Mouse (Mus musculus) left cerebral cortex, postnatal 4 days (tissue): ENCODE results near the gene Them7. TPM values are rescaled to one million over a fixed set of nuclear protein-coding genes. Genes with fewer than 3 reads are reported as not detected.

Experiments used
- DNase-seq: peaks from one replicate; pipeline ENCODE4 v3.0.0-alpha.2; 2022
- intact Hi-C: fragments of 180-260 bp; cut with DNase I; formaldehyde crosslinking; loops from one replicate; pipeline ENCODE4 v1.15.1; 2025
- total RNA-seq, 2 experiments: library from RNA; stranded (reverse); gene quantifications; 2 replicates each; pipeline ENCODE4 v1.2.3; 2021

The Them7 gene
- not detected for total RNA-seq

- DNase-seq = peak; percentile 11
- intact Hi-C loops = no loop called here
Observed at GRCm38 (mm10) chr2:105224134-105224986, at the start of gene Them7. TSS of gene Them7 (plus strand) at chr2:105224320.

- intact Hi-C loops = no loop called here
- DNase-seq = no peak
Observed at GRCm38 (mm10) chr2:105178871-105179270, 45.2 kb upstream of the Them7 start.

- no peak for DNase-seq
- intact Hi-C loops = no loop called here
Observed at GRCm38 (mm10) chr2:105182501-105182900, 41.6 kb upstream of the Them7 start.

GRCm38 (mm10) chr2:105185140-105185539 is 39.0 kb upstream of the Them7 start:
- intact Hi-C loops = no loop called here
- no peak for DNase-seq

GRCm38 (mm10) chr2:105185768-105186529 is 38.2 kb upstream of the Them7 start:
- intact Hi-C loops = no loop called here
- DNase-seq = no peak

GRCm38 (mm10) chr2:105186591-105186990 is 37.5 kb upstream of the Them7 start:
- DNase-seq = no peak
- intact Hi-C loops = no loop called here

- DNase-seq = no peak
Observed at GRCm38 (mm10) chr2:105188182-105188581, 35.9 kb upstream of the Them7 start.

GRCm38 (mm10) chr2:105189352-105189751 is 34.8 kb upstream of the Them7 start:
- DNase-seq = no peak
- intact Hi-C loops = no loop called here

More at GRCm38 (mm10) chr2:105188182-105188581, 35.9 kb upstream of the Them7 start:
- intact Hi-C loops = no loop called here

GRCm38 (mm10) chr2:105200152-105200551 is 24.0 kb upstream of the Them7 start:
- DNase-seq = no peak
- intact Hi-C loops = no loop called here

- intact Hi-C loops = no loop called here
- DNase-seq = no peak
Observed at GRCm38 (mm10) chr2:105206563-105207174, 17.5 kb upstream of the Them7 start.

GRCm38 (mm10) chr2:105212839-105213238 is 11.3 kb upstream of the Them7 start:
- intact Hi-C loops = no loop called here
- DNase-seq = no peak

GRCm38 (mm10) chr2:105215914-105216313 is 8.2 kb upstream of the Them7 start:
- intact Hi-C loops = no loop called here
- no peak for DNase-seq

GRCm38 (mm10) chr2:105219229-105219628 is 4.9 kb upstream of the Them7 start:
- DNase-seq = no peak
- intact Hi-C loops = no loop called here

GRCm38 (mm10) chr2:105219664-105220063 is 4.5 kb upstream of the Them7 start:
- DNase-seq = no peak
- intact Hi-C loops = no loop called here

GRCm38 (mm10) chr2:105220738-105221303 is 3.3 kb upstream of the Them7 start:
- intact Hi-C loops = no loop called here
- DNase-seq = peak; percentile 13

- no peak for DNase-seq
- intact Hi-C loops = no loop called here
Observed at GRCm38 (mm10) chr2:105223606-105224005, 514 bp upstream of the Them7 start.

GRCm38 (mm10) chr2:105224987-105225375 is 861 bp downstream of the Them7 start:
- intact Hi-C loops = no loop called here
- no peak for DNase-seq

- intact Hi-C loops = no loop called here
Observed at GRCm38 (mm10) chr2:105226297-105226958, 2.3 kb downstream of the Them7 start.

GRCm38 (mm10) chr2:105228416-105228815 is 4.3 kb downstream of the Them7 start:
- intact Hi-C loops = no loop called here
- no peak for DNase-seq

More at GRCm38 (mm10) chr2:105226297-105226958, 2.3 kb downstream of the Them7 start:
- no peak for DNase-seq

GRCm38 (mm10) chr2:105230333-105230732 is 6.2 kb downstream of the Them7 start:
- intact Hi-C loops = loop anchor here (5.0 kb wide), 1 partner anchor 343 kb away; no protein-coding TSS in a partner anchor
- peak; percentile 74 for DNase-seq
